Mouse (Mus musculus) bone marrow macrophage, adult 2 months (primary cell): ENCODE measurements around the gene Urgcp.

Experiments
- CTCF ChIP-seq: IDR thresholded peaks from 2 replicates; pipeline ENCODE4 v1.5.1; 2012; ENCODE audit warnings: low read depth, mild to moderate bottlenecking, low read length, moderate library complexity
- POLR2A ChIP-seq: IDR thresholded peaks from 2 replicates; pipeline ENCODE4 v1.6.1; 2012; ENCODE audit warnings: mild to moderate bottlenecking, low read depth, low read length, borderline replicate concordance

- TF ChIP-seq CTCF (no peak), POLR2A (no peak)
Observed at GRCm38 (mm10) chr11:5734323-5734722, 27.9 kb downstream of the Urgcp start.
